Mouse (Mus musculus) c-Kit-positive CD71-positive TER-119-negative erythroid progenitor cells, embryonic 14.5 days (primary cell): ENCODE measurements around the gene Mccc1.

Experiments used
- DNase-seq: peaks from one replicate; pipeline ENCODE4 v3.0.0-alpha.2; 2013; ENCODE audit warnings: low read depth

Gene Mccc1

DNA sequence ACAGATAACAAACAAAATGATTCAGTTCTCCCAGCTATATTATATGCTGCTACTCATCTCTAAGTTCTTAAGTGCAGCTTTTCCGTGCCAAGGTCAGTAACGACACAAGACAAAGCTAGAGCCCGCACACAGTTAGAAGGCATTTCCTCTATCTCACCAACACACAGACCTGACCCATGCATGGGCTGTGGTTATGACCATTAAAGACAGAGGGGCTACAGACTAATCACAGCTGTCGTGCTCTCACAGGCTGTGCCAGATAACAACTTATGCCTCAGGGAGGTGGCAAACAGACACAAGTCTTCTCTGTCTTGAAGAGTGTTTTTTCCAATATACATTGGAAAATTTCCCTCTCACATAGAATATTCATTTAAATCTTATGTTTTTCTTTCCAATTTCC is 35.5 kb downstream of the Mccc1 start:
- DNase-seq: peak; percentile 25

DNA sequence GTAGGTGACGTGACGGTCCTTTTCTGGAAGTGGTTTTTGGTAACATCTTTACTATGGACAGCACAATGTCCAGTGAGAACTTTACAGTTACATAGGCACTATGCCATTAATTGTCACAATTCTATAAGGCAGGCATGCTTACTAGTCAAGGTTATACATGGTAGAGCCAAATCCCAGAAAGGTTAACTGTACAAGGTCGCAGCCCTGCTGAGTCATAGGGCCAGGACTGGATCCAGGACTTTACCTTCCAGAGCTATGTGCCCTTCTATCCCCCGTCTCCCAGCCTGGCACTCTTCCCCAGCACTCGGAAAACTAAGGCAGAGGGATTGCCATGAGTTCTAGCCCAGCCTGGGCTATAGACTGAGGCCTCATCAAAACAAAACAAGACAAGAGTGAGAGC is 36.6 kb downstream of the Mccc1 start:
- no peak for DNase-seq

DNA sequence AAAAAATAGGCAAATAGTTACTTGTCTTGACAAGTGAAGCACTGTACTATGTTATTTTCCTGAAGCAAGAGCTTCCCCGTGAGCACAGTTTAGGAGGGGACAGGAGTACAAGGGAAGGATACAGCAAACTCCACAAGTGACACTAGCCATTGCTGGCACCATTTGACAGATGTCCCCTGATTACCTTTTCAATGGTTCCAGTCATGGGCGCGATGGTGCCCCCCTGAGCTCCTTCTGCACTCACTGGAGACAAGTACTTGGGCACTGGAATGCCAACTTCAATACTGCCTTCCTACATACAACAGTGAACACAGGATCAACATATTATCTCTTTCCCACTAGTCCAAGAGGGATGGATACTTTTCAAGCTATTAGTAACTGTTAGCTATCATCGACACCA is 37.1 kb downstream of the Mccc1 start:
- no peak for DNase-seq

DNA sequence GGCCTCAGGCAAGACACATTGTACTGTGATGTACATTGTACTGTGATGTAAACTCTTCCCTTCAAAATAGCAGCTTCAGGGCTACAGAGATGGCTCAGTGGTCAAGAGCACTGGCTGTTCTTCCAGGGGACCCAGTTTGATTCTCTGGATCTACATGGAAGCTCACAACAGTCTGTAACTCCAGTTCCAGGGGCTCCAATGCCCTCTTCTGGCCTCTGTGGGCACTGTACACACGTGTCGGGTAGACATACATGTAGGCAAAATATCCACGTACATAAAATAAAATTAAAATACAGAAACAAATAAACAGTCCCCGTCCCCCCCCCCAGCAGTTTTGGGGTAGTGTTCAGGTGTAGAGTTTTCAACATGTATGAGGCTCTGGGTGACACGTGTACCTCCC is 37.5 kb downstream of the Mccc1 start:
- no peak for DNase-seq

DNA sequence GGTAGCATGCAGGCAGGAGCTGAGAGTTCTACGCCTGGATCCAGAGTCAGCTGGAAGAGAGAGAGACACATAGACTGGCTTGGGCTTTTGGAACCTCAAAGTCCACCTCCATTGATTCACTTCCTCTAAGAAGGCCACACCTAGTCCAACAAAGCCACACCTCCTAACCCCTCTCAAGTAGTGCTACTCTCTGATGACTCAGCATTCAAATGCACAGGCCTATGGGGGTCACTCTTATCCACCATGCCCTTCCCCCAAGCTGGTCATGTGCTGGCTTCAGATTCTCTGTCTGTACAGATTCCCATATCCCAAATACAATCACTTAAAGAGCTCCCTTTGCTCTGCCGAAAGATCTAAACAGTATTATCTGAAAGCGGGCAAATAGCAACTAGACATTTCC is 43.2 kb downstream of the Mccc1 start:
- DNase-seq: no peak

DNA sequence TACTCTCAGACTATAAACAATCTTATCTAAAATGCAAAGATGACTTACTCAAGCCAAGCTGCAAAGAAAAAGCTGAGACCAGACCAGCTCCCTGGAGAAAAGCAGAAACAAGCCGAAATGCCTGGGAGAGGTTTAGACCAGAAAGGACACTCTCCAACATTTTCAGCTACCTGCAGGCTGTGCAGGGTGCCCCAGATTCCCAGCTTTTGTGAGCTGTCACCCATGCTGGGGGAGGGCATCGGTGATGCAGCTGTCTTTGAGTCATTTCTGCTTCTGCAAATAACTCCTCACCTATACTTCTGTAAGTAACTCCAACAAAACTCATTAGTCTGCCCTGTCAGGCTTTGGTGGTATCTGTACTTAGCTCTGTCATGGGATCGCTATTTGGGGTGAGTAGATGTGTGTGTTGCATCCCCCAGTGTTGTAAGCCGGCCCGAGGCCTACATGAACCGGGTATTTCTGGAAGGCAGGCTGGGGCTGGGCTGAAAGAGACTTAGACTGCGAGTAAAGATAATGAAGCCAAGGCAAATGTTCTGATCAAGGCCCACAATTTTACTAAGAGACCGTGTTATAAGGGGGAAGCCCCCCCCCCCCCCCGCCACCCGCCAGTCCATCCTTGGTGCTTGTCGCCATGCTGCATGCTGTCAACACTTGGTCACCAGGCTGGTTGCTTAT is 45.4 kb downstream of the Mccc1 start:
- no peak for DNase-seq

DNA sequence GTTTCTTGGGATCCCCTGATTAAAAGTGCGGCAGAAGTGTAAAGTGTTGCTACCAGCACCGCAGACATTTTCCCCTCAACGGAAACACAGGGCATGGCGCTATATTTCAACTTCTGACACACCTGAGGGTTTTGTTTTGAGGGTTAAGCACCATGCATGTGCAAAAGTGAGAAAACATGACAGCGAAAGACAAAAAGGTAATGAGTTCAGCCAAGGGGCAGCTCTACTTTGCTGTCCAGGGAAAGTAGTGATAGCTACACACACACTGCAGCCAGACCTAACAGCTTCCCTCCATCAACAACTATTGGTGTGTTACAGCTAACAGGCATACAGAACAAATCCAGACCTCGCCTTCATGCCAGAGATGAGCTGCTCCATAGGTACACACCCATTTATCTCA is 46.7 kb downstream of the Mccc1 start:
- DNase-seq: no peak

DNA sequence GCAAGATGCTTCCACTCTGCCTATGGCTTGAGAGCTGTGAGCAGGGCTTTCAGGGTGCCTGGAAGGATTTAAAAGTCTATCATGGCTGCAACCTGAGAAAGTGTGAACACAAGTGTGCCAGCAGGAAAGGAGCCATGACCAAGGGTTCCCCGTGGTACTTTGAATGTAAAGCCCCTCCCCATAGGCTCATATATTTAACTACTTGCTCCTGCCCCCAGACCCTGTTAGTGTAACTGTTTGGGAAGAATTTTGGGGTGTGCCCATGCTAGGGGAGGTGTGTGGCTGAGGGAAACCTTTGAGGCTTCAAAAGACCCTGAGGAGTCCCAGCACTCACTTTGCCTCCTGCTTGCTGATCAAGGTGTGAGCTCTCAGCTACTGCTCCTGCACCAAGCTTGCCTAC is 47.3 kb downstream of the Mccc1 start:
- DNase-seq: no peak

DNA sequence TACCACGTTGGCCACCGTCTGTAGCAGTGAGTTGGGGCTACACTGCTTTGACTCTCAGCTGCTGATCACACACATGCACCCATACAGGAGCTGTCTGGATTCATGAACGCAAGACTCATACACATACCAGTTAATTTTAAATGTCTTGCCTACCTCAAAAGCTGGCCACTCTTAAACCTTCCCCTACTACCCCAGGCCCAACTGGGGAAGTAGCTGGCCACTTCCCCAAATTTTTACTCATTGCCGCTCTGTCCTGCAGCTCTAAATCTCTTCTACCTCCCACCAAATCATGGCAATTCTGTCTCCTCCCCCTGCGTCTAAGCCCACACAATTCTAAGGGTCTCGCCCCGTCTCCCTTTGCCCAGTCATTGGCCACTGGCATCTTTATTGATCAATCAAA is 52.3 kb downstream of the Mccc1 start:
- DNase-seq: no peak

DNA sequence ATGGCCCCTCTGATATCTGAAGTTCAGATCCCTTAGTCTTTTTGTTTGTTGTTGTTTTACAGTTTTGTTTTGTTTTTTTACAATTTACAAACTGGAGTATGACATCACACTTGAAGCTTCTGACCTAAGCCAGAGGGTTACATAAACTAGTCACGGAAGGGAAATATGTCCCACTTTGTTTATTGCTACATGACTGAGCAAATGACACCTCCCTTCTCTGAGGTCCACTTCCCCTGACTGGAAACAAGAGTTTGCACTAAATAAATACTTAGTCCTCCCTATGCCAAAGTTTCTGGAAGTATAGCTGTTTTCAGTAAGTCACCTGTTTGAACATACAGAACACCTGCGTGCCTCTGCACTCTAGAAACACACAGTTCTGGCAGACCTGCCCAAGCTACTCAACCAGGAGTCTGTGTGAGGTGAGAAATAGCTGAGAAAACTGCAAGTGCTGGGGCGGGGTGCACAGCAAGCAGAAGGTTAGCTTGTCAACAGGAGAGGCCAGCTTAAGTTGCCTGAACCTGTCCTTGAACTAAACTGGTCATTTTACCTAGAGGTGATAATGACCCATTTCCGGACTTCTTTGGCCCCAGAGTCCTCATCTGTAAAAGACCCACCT is 59.9 kb downstream of the Mccc1 start:
- DNase-seq: no peak

DNA sequence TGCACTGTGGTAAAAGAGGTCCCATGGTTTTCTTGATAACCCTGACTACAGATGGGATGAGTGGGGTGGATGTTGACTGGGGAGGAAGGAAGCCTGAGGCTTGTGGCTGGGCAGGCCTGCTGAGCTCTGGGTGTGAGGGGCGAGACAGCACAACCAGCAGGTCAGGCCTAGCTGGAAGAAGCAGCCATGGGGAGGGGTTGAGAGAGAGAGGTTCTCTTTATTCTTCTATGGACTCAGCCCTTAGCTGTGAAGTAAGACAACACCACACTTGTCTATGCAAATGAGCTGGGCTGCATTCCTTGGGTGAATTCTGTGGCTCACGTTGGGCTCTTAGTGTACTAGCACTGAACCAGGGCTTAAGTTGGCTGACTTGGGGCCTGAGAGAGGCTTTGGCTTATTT is 60.4 kb downstream of the Mccc1 start:
- no peak for DNase-seq

DNA sequence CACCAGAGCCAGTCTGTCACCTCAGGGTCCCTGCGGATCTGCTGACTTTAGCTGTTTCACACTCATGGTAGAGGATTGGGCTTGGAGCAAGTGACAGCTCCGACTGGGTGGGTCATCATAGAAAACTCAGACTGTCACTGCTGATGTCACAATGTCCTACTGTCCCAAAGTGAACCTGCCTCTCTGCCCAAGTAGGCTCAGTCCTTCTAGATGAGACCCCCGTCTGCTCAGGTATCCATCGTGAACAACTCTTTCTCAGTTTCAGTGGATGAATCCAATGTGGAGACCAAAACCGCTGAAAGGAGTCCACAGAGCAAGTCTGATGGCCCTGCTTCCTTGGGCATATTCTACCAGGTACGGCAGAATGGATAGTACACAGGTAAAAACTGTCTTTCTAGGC is 63.1 kb downstream of the Mccc1 start, which contains the start of gene Dcun1d1:
Dcun1d1 (minus strand) TSS at position 101 of the 400 bp plus-strand sequence.
- DNase-seq: no peak

DNA sequence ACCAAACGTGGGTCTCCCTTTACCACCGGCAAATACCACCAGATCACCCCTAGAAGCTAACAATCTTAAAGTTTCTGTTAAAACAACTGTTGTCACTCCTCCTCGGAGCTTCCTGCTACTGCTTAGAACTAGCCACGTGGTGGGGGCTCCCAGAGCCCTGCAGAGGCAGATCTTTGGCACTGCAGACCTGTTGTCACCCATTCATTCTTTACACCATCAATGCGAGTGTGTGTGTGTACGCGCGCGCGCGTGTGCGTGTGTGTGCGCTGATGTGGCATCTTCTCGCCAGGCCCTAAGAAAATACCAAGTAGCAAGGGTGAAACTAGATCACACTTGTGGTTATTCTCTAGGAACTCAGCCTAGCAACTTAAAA is 67.1 kb downstream of the Mccc1 start:
- no peak for DNase-seq

DNA sequence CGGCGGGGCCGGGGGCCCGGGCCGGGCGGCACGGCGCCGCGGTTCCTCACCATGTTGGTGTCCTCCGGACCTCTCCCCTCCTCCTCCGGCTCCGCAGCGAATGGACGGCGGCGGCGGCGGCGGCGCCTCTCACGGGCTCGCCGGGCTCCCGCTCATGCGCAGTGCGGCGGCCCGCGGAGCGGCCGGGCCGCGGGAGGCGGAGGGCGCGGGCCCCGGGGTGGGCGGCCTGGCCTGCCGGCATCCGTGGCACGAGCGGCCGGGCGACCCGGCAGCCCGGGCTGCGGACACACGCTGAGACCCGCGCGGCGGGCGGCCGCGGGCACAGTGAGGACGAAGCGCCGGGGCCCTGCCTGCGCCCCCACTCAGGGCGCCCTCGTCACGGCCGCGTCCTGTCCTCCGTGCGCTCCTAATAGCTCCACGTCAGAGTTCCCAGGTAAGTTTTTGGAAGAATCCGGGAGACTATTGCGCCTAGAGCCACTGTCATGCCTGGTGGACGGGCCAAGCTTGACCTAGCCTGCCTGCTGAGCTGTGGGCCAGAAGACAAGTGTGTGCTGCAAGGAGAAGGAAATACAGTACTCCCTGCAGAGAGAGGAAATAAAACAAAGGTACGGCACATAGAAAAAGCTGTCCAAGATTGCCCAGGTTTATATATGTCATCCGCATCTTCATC is 67.6 kb downstream of the Mccc1 start:
- DNase-seq: no peak

DNA sequence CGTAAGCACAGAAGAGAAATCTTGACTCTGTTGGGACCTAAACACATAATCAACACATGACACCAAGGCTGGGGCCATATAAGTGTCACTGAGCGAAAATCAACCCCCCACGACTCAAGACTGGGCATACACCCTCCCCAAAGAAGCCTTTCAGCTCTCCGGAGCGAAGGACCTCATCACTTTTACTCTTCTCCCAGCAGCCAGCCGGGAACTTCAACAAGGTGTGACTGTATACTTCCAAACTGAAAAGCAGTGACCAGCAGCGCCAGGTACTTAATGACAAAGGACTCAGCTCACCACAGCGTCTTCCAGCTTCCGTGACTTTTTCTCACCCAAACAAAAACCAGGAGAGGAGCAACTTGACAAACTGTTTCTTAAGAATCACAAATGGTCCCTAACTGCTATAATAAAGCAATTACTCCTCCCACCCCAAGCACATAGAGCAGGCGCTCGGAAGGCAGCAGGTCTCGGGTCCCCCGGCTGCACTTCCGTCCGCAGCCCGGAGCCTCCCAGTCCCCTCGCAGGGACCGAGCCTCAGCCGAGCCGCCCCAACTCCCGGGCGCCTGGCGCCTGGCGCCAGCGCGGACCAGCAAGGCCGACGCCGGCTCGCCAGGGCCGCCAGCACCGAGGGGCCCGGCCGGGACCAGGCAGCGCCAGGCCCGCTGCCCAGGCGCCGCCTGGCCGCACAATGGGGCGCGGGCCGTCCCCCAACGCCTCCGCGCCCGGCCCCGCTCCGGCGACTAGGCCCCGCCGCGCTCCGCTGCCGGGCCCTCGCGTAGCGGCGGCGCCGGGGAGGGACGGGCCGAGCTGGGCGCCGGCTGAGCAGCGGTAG is 68.4 kb downstream of the Mccc1 start:
- DNase-seq: no peak

DNA sequence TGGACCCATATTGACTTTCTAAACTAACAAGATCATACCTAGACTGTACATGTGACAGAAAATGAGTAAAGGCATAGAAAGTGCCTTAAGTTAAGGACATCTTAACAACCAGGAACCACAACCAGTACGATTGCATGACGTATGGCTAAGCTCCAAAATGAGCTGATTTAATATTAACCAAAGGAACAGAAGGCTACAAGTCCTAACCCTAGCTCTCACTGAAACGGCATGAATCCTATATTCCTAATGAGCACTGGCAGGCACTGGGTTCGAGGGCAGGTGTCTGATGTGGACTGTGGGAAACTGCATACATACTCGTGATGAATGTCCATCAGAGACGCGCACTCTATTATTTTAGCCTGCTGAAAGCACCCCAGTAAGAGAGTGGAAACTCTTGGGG is 69.1 kb downstream of the Mccc1 start:
- no peak for DNase-seq

DNA sequence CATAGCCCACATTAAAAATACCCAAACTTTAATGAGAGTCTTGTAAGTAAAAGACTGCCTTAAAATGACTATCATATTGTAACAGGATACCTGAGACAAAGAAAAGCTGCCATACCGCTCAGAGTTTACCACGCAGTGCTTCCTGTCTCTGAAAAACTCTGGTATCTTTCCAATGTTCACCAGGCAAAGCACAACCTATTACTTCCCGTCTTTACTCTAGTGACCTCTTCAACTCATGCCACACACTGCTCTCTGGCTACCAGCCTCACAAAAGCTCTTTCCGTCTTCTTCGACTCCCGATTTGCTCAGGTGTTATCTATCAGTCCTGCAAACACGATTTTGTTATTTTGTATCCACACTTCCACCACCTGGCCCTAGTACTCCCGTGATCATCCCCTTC is 70.6 kb downstream of the Mccc1 start:
- no peak for DNase-seq

DNA sequence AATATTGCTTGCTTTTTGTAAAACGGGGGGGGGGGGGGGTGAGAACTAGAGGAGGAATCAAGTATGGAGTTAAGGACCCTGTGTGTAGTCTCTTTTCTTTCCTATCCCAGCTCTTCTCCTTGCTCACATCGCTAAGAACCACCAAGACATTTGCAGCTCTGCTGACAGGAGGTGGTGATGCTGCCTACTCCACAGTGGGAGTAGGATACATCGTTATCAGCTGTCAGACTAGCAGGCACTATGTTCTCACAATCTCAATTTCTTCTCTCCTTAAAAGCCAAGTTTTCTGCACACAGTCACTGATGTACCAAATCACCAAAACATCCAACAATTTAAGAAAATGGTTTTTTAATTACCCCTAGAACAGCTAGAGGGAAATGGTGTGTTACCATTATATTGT is 71.1 kb downstream of the Mccc1 start:
- no peak for DNase-seq

DNA sequence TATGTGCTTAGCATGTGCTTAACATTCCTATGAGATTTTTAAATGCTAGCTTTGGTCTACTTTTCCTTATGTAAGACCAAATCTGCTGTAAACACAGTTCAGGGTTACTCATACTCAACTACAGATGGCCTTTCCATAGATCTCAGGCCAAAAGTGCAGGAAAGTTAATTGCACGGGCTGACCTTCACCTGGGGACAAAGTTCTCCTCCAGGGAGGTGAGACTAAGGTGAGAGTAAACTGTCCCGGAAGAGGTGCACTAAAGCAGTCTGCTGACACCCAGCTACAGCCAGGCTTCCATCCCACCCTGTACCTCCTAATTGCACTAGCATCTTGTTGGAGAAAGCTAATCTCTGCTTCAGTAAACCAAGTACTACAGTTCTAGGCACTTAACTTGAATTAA is 74.6 kb downstream of the Mccc1 start:
- DNase-seq: no peak

DNA sequence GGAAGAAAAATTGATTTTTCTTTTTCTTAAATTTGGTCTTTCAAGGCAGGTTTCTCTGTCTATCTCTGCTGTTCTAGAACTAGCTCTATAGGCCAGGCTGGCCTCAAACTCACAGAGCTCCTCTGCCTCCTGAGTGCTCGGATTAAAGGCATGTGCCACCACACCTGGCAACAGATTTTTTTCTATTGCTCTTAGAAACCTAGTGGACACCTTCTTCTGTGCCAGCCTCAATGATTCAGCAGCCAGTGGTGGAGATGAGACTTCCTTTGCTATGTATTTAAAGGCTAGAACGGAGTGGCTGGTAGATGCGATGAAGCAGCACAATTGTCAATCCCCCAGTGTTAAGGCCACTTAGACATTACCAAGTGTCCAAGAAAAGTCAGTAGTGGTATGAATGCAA is 76.5 kb downstream of the Mccc1 start:
- no peak for DNase-seq

DNA sequence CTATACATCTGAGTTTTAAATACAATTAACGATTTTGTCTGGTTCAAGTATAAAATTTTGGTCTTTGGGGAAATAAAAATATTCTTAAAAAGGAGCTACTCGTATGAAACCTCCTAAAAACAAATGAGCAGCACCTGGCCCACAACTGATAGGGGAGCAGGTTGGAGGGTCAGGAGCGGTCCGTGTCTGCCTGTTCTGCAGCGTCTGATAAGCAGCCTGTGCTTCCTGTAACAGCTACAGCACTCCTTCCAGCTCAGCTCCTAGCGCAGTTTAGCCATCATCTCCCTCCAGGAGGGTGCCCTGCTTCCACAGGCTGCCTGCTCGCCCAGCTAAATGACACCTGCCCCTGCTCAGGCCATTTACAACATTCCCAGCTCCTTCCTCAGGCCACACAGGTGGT is 77.0 kb downstream of the Mccc1 start:
- peak; percentile 71 for DNase-seq

DNA sequence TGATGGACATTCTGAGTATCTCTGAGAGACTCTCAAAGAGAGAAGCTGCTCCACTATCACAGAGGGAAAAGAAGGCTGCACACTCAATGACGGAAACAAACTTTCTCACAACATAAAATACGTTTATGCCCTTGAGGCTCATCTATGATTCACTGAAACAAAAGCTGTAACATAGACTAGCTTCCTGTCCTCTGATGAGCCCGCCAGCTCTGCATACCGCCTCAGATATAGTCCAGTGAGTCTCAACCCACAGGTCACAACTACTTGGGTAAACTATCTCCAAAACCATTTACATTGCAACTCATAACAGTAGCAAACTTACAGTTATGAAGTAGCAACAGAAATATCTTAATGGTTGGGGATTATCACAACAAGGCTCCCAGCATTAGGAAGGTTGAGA is 78.0 kb downstream of the Mccc1 start:
- DNase-seq: no peak

DNA sequence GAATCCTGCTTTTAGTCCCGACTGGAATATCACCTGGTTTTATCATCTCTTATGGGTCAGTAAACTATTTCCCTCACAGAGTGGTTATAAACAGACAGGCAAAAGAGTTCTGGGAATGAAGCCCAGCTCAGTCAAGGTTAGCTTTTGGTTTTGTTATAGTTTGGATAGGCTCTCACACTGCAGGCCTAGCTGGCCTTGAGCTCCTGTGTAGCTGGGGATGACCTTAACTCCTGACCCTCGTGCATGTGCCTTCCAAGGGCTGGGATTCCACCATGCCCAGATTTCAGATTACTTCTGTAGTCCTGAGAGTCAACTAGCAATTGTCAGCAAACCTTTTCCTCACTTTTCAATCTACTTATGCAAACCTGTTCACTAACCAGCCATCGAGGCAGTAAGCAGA is 82.2 kb downstream of the Mccc1 start:
- DNase-seq: no peak
